Mouse (Mus musculus): ENCODE results near the gene Sfxn5.

- no peak for TF ChIP-seq EP300 (IDR thresholded peaks at IDR 0.05; ENCODE audit: insufficient read depth, low read depth, low read length)
- no peak for TF ChIP-seq POLR2A (IDR thresholded peaks at IDR 0.05; ENCODE audit: insufficient read depth, low read depth, low read length)
- TF ChIP-seq CTCF (IDR thresholded peaks at IDR 0.05): no peak
These were observed 1.5 kb downstream of the Sfxn5 start for GRCm38 (mm10) chr6:85331736-85332135.

Data from heart, adult 2 months (tissue).